Mouse (Mus musculus) liver, embryonic 14.5 days (tissue): ENCODE data around the gene Adamtsl4. TPM values are rescaled to one million over a fixed set of nuclear protein-coding genes. Genes with fewer than 3 reads are reported as not detected.

Source experiments
- ATAC-seq: fragments of 200-750 bp; cut with Nextera tagmentation; 2 replicates; pipeline ENCODE4 v1.8.0; 2017; ENCODE audit warnings: moderate number of reproducible peaks, mild to moderate bottlenecking, moderate library complexity; ENCODE audit not compliant: insufficient read depth
- DNase-seq, 3 experiments: peaks; one replicate each; pipeline ENCODE4 v3.0.0-alpha.2; 2012 to 2013; ENCODE audit warnings: low read depth in 3 of 3, low spot score in 3 of 3
- H3K27ac ChIP-seq: fragments of 300-500 bp; sonication (generic); 2 replicates; pipeline ENCODE4 v1.5.1; 2014; ENCODE audit warnings: moderate library complexity, mild to moderate bottlenecking, control low read depth, inconsistent platforms
- H3K27me3 ChIP-seq: fragments of 300-500 bp; sonication (generic); 2 replicates; pipeline ENCODE4 v1.6.1; 2014; ENCODE audit warnings: mild to moderate bottlenecking, low read length, moderate library complexity; ENCODE audit not compliant: control insufficient read depth, insufficient read depth
- H3K36me3 ChIP-seq: fragments of 300-500 bp; sonication (generic); replicated peaks from 2 replicates; pipeline ENCODE4 v1.6.1; 2014; ENCODE audit warnings: low read depth; ENCODE audit not compliant: control insufficient read depth, insufficient read depth
- H3K4me1 ChIP-seq, 2 experiments: fragments of 200-500 bp in 1 of 2; fragments of 300-500 bp in 1 of 2; sonication (generic) in 1 of 2; replicated peaks; 2 replicates each; pipeline ENCODE4 v1.6.1; 2012 to 2014; ENCODE audit warnings: antibody characterized with exemption in 1 of 2, inconsistent platforms in 1 of 2, low read length in 1 of 2; ENCODE audit not compliant: control insufficient read depth in 2 of 2, insufficient read depth in 2 of 2
- H3K4me2 ChIP-seq: fragments of 300-500 bp; sonication (generic); 2 replicates; pipeline ENCODE4 v1.6.1; 2014; ENCODE audit warnings: low read depth, mild to moderate bottlenecking, control low read depth, moderate library complexity
- H3K4me3 ChIP-seq, 2 experiments: fragments of 200-500 bp in 1 of 2; fragments of 300-500 bp in 1 of 2; sonication (generic) in 1 of 2; 2 replicates each; pipeline ENCODE4 v1.5.1; 2012 to 2014; ENCODE audit warnings: low read depth in 2 of 2, low read length in 2 of 2, mild to moderate bottlenecking in 2 of 2, control low read depth in 1 of 2, inconsistent platforms in 1 of 2, moderate library complexity in 1 of 2; ENCODE audit not compliant: insufficient read depth in 1 of 2
- H3K9ac ChIP-seq: fragments of 300-500 bp; sonication (generic); replicated peaks from 2 replicates; pipeline ENCODE4 v1.6.1; 2014; ENCODE audit warnings: mild to moderate bottlenecking, control low read depth, moderate library complexity
- H3K9me3 ChIP-seq: fragments of 300-500 bp; sonication (generic); 2 replicates; pipeline ENCODE4 v1.6.1; 2016; ENCODE audit warnings: low read length, mixed read lengths; ENCODE audit not compliant: control insufficient read depth
- CTCF ChIP-seq: IDR thresholded peaks from 2 replicates; pipeline ENCODE4 v1.5.1; 2016; ENCODE audit warnings: antibody characterized with exemption, low read depth, control low read depth
- EP300 ChIP-seq: IDR thresholded peaks from 2 replicates; pipeline ENCODE4 v1.6.1; 2016; ENCODE audit warnings: antibody characterized with exemption, low read depth
- WGBS: fragments of 180-500 bp; shearing (Covaris S2); extraction: QIAGEN DNeasy Blood & Tissue Kit; methylation state at CpG from one replicate; pipeline ENCODE4 v1.1.7; 2014; ENCODE audit not compliant: insufficient replicate concordance; 5-methylcytosine and 5-hydroxymethylcytosine counted together
- polyA plus RNA-seq, 2 experiments: library from polyadenylated mRNA; depleted of rRNA in 1 of 2; stranded (reverse) in 1 of 2; unstranded in 1 of 2; fragments of >200 nt; fragmentation: Nextera tagmentation in 1 of 2; extraction: Ambion mirVana in 1 of 2; gene quantifications; 2 replicates each; pipeline versions ENCODE4 v1.2.1 to v1.2.3; 2012 to 2014

Adamtsl4 gene
- polyA plus RNA-seq, 2 experiments: 0.12 to 0.17 TPM

GRCm38 (mm10) chr3:95732297-95732696 lies 44.6 kb upstream of the Adamtsl4 start:
- WGBS: 83% methylated on average over 9 of the region's 9 CpGs
- Histone ChIP-seq H3K27ac (no peak overlapping the region), H3K4me1 (peaks cover 20 to 29% of the 10 kb centered on the region in 2 experiments)

GRCm38 (mm10) chr3:95731802-95732201 lies 44.1 kb upstream of the Adamtsl4 start:
- Histone ChIP-seq H3K4me3 (no peak overlapping the region), H3K4me1 (peaks cover 20 to 29% of the 10 kb centered on the region in 2 experiments), H3K9ac (no peak overlapping the region), H3K27ac (no peak overlapping the region), H3K27me3 (no peaks in the 10 kb centered on the region), H3K9me3 (no peaks in the 10 kb centered on the region), H3K36me3 (no peaks in the 10 kb centered on the region), H3K4me2 (no peak overlapping the region)
- no peak for ATAC-seq
- no peak for TF ChIP-seq EP300
- no peak for TF ChIP-seq CTCF
- DNase-seq: no peak
- WGBS: 83% methylated on average over 4 of the region's 4 CpGs

More at GRCm38 (mm10) chr3:95732297-95732696, 44.6 kb upstream of the Adamtsl4 start:
- Histone ChIP-seq H3K4me3 (no peak overlapping the region), H3K9me3 (no peaks in the 10 kb centered on the region), H3K27me3 (no peaks in the 10 kb centered on the region), H3K36me3 (no peaks in the 10 kb centered on the region), H3K4me2 (no peak overlapping the region), H3K9ac (no peak overlapping the region)
- TF ChIP-seq CTCF (no peak), EP300 (no peak)
- DNase-seq (no peak), ATAC-seq (no peak)

- 71% methylated on average over 7 of the region's 7 CpGs for WGBS
- TF ChIP-seq CTCF (no peak), EP300 (no peak)
- no peak overlapping the region for H3K9ac ChIP-seq
- H3K9me3 ChIP-seq: no peaks in the 10 kb centered on the region
- H3K4me2 ChIP-seq: no peak overlapping the region
- no peaks in the 10 kb centered on the region for H3K27me3 ChIP-seq
- H3K4me3 ChIP-seq: no peak overlapping the region
- no peak overlapping the region for H3K27ac ChIP-seq
- peaks cover 20 to 29% of the 10 kb centered on the region in 2 experiments for H3K4me1 ChIP-seq
- no peak for DNase-seq
- no peaks in the 10 kb centered on the region for H3K36me3 ChIP-seq
- no peak for ATAC-seq
Measured at GRCm38 (mm10) chr3:95730431-95730830, 42.7 kb upstream of the Adamtsl4 start.

- H3K27ac ChIP-seq: no peak overlapping the region
- H3K36me3 ChIP-seq: no peaks in the 10 kb centered on the region
- H3K27me3 ChIP-seq: no peaks in the 10 kb centered on the region
- ATAC-seq: no peak
- no peak overlapping the region for H3K9ac ChIP-seq
- DNase-seq: no peak
- H3K4me1 ChIP-seq: peaks cover 11 to 16% of the 10 kb centered on the region in 2 experiments
- no peak overlapping the region for H3K4me2 ChIP-seq
- H3K9me3 ChIP-seq: no peaks in the 10 kb centered on the region
- H3K4me3 ChIP-seq: no peak overlapping the region
- 67% methylated on average over 2 of the region's 2 CpGs for WGBS
- no peak for TF ChIP-seq EP300
- TF ChIP-seq CTCF: no peak
Measured at GRCm38 (mm10) chr3:95728906-95729305, 41.2 kb upstream of the Adamtsl4 start.

- Histone ChIP-seq H3K36me3 (no peaks in the 10 kb centered on the region), H3K4me3 (no peak overlapping the region)
- no peak for ATAC-seq
Measured at GRCm38 (mm10) chr3:95726696-95727358, 39.1 kb upstream of the Adamtsl4 start.

More at GRCm38 (mm10) chr3:95726696-95727358, 39.1 kb upstream of the Adamtsl4 start:
- no peaks in the 10 kb centered on the region for H3K4me1 ChIP-seq
- H3K9ac ChIP-seq: no peak overlapping the region
- 49% methylated on average over 7 of the region's 7 CpGs for WGBS
- no peak for DNase-seq
- no peak overlapping the region for H3K27ac ChIP-seq
- no peak overlapping the region for H3K4me2 ChIP-seq
- TF ChIP-seq EP300 (no peak), CTCF (no peak)
- no peaks in the 10 kb centered on the region for H3K27me3 ChIP-seq
- H3K9me3 ChIP-seq: no peaks in the 10 kb centered on the region
